Comparison of ENCODE assay signal across 8 mouse cellular contexts in the genomic region with DNA sequence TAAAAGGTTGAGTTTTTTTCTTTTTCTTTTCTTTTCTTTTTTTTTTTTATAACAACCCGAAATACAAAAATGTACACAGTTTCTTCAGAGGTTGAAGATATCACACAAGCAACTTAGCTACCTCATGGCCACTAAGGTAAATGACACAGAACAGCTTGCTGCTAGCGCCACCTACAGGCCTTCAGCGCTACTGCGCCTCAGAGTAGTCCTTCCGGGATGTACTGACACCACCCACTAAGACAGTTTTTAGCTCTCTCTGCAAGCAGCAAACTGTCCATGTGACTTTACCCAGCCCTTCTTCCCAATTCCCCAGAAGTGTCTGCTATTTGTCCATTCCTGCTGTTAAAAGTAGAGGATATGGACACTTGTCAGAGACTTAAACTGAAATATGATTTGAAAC.
DNase-seq lines count a peak whose midpoint lies in the region; ATAC-seq and TF ChIP-seq lines count a peak whose summit lies in the region.

No protein-coding gene starts in this region.

- no peaks in the 10 kb centered on the region for H3K9me3 ChIP-seq in G1E (replicated peaks)

- H3K79me2 ChIP-seq in liver, adult 2 months (ENCODE audit: control insufficient read depth, insufficient read depth, low read length): 0 out of 2 replicates have a peak, but pooled peaks cover 3% of the 10 kb centered on the region

- no peak for TF ChIP-seq POLR2A in liver, adult 2 months (IDR thresholded peaks at IDR 0.05; ENCODE audit: extremely low read depth, insufficient read depth, low read length)

- no peak overlapping the region for H3K4me3 ChIP-seq in G1E (ENCODE audit: low read depth, low read length)
- no peak overlapping the region for H3K4me3 ChIP-seq in liver, adult 2 months (ENCODE audit: insufficient read depth, low read depth, low read length)

- intact Hi-C loops in left cerebral cortex, postnatal 4 days (cut with DNase I): loop anchor here (5.0 kb wide), 1 partner anchor 202 kb away; no protein-coding TSS in a partner anchor
- intact Hi-C loops in heart, postnatal 14 days (cut with DNase I): loop anchor here (2.0 to 10.0 kb wide), 2 partner anchors 37 to 379 kb away; no protein-coding TSS in a partner anchor

- no peaks in the 10 kb centered on the region for H3K4me1 ChIP-seq in G1E (ENCODE audit: insufficient read depth, low read depth, low read length)
- peaks cover 17% of the 10 kb centered on the region for H3K4me1 ChIP-seq in liver, adult 2 months (ENCODE audit: control insufficient read depth, insufficient read depth, low read length)

- no peak overlapping the region for H3K27ac ChIP-seq in liver, adult 2 months (replicated peaks; ENCODE audit: insufficient read depth, low read depth, low read length)

- no peaks in the 10 kb centered on the region for H3K27me3 ChIP-seq in G1E (ENCODE audit: insufficient read depth, low read length)
- H3K27me3 ChIP-seq in liver, adult 2 months (ENCODE audit: control insufficient read depth, insufficient read depth, low read length): no peaks in the 10 kb centered on the region

- no peak overlapping the region for H3K9ac ChIP-seq in liver, adult 2 months (ENCODE audit: low read depth, low read length)

- H3K36me3 ChIP-seq in G1E (replicated peaks): peaks cover 48% of the 10 kb centered on the region
- H3K36me3 ChIP-seq in liver, adult 2 months (ENCODE audit: control insufficient read depth, insufficient read depth, low read length): peaks cover 37% of the 10 kb centered on the region

- TF ChIP-seq CTCF in G1E (IDR thresholded peaks at IDR 0.05; ENCODE audit: low read depth, low read length): peak; percentile 98
- TF ChIP-seq CTCF in liver, adult 2 months (IDR thresholded peaks at IDR 0.05; ENCODE audit: low read depth, low read length): peak; percentile 97

- DNase-seq in left cerebral cortex, adult 18-20 months (ENCODE audit: low spot score in 2 of 2): peak; percentile 62 to 63
- no peak for DNase-seq in left cerebral cortex, postnatal 4 days
- DNase-seq in G1E (ENCODE audit: low spot score): peak; percentile 21
- peak; percentile 65 for DNase-seq in cerebellum, adult 9-10 months
- DNase-seq in heart, postnatal 14 days: peak; percentile 62 to 74
- DNase-seq in liver, adult 2 months (ENCODE audit: extremely low read depth, low read depth, low spot score): peak; percentile 63
- peak; percentile 77 for DNase-seq in retina, postnatal 1 day
- DNase-seq in urinary bladder, postnatal 4 days (ENCODE audit: low spot score in 2 of 2): no peak

- no peak for ATAC-seq in G1E (ENCODE audit: extremely low read depth, insufficient number of reproducible peaks, low FRiP score, poor library complexity, severe bottlenecking)

- 36% methylated on average over 5 of the region's 5 CpGs for WGBS in liver, adult 2 months

Comparison
In these comparisons a context has a peak if more than half of its experiments do, and no peak if none do; other contexts are left out.
1. DNase-seq: peak in left cerebral cortex, adult 18-20 months (2 of 2), G1E (single experiment), cerebellum, adult 9-10 months (single experiment), heart, postnatal 14 days (2 of 2), liver, adult 2 months (single experiment) and retina, postnatal 1 day (single experiment); none in left cerebral cortex, postnatal 4 days (single experiment) and urinary bladder, postnatal 4 days (0 of 2).